Mouse (Mus musculus) cerebellum, adult 2 months (tissue): Measurements from ENCODE around the gene Cbx4.

Experiments
- CTCF ChIP-seq: fragments of 200-500 bp; IDR thresholded peaks from 2 replicates; pipeline ENCODE4 v1.5.1; 2011; ENCODE audit warnings: low read depth, mild to moderate bottlenecking, control low read depth, low read length, moderate library complexity, borderline replicate concordance; ENCODE audit not compliant: insufficient read depth
- POLR2A ChIP-seq: fragments of 200-500 bp; IDR thresholded peaks from 2 replicates; pipeline ENCODE4 v1.6.1; 2011; ENCODE audit warnings: low read length, control low read depth, borderline replicate concordance; ENCODE audit not compliant: insufficient read depth

DNA sequence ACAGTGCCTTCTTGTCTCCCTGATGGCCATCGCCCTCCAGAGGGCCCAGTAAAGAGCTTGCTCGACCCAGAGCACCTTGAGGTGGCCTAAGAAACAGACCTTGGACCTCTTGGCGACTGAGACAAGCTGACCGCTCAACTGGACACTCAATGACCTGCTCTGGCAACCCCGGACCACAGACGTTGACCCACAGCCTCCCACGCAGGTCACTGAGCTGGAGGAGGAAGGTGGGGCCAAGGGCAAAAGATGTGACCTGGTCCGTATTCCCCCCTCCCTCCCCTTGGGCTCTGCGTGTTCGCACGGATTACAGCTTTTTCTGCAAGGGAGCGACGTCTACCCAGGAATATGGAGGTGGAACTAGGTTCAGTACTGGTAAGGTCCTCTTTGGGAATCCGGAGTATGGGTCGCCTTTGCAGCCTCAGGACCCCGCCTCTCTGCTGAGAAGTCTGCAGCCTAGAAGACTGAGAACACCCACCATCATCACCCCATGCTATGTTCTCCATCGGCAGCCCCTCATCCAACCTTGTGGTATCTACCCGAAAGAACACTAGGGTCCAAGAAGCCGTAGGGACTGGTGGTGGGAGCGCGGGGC lies 50.8 kb downstream of the Cbx4 start:
- TF ChIP-seq CTCF (no peak), POLR2A (no peak)
